Mouse (Mus musculus): Measurements from ENCODE around the gene Rarres1. TPM values are rescaled to one million over a fixed set of nuclear protein-coding genes. Genes with fewer than 3 reads are reported as not detected.

The Rarres1 gene
- polyA plus RNA-seq (2015; fragmentation: Nextera tagmentation; extraction: Ambion mirVana): 2.5 and 3.2 TPM in 2 replicates

GRCm38 (mm10) chr3:67515274-67515801 is at the start of gene Rarres1:
Gene Rarres1, minus strand, starts transcription at chr3:67515523.
- H3K27ac ChIP-seq: no peak within 1 kb of the TSS
- peak within 1 kb of the TSS; percentile 61 for H3K4me3 ChIP-seq
- peak within 1 kb of the TSS; percentile 100 for H3K4me2 ChIP-seq
- peaks cover 70% of the 10 kb centered on the region for H3K27me3 ChIP-seq
- 2% methylated on average over 38 of the region's 38 CpGs for WGBS
- peaks cover 5% of the 10 kb centered on the region for H3K4me1 ChIP-seq
- H3K9ac ChIP-seq: peak within 1 kb of the TSS; percentile 76
- H3K36me3 ChIP-seq: no peaks in the 10 kb centered on the region
- no peaks in the 10 kb centered on the region for H3K9me3 ChIP-seq
- ATAC-seq (ENCODE audit: insufficient number of reproducible peaks, insufficient read depth, low FRiP score, low TSS enrichment, low read depth): no peak; the same call in 1 of the 2 replicates

- no peaks in the 10 kb centered on the region for H3K9me3 ChIP-seq
- H3K36me3 ChIP-seq: no peaks in the 10 kb centered on the region
- no peak overlapping the region for H3K4me3 ChIP-seq
- no peak overlapping the region for H3K27ac ChIP-seq
- no peaks in the 10 kb centered on the region for H3K27me3 ChIP-seq
- no peaks in the 10 kb centered on the region for H3K4me1 ChIP-seq
- ATAC-seq (ENCODE audit: insufficient number of reproducible peaks, insufficient read depth, low FRiP score, low TSS enrichment, low read depth): no peak
- H3K9ac ChIP-seq: no peak overlapping the region
- WGBS: 57% methylated on average over 5 of the region's 5 CpGs
- H3K4me2 ChIP-seq: no peak overlapping the region
Observed at GRCm38 (mm10) chr3:67564731-67565357, 49.5 kb upstream of the Rarres1 start.

- Histone ChIP-seq H3K9ac (no peak overlapping the region), H3K4me1 (no peaks in the 10 kb centered on the region), H3K27ac (no peak overlapping the region), H3K9me3 (no peaks in the 10 kb centered on the region), H3K36me3 (no peaks in the 10 kb centered on the region), H3K4me3 (no peak overlapping the region), H3K4me2 (no peak overlapping the region; the same call in 1 of the 2 replicates), H3K27me3 (no peaks in the 10 kb centered on the region)
- WGBS: 86% methylated on average over 14 of the region's 14 CpGs
- ATAC-seq (ENCODE audit: insufficient number of reproducible peaks, insufficient read depth, low FRiP score, low TSS enrichment, low read depth): no peak
Observed at GRCm38 (mm10) chr3:67557718-67558354, 42.5 kb upstream of the Rarres1 start.

- Histone ChIP-seq H3K36me3 (no peaks in the 10 kb centered on the region), H3K4me2 (peak overlapping the region; percentile 27), H3K27ac (no peak overlapping the region), H3K4me1 (no peaks in the 10 kb centered on the region), H3K4me3 (no peak overlapping the region), H3K27me3 (no peaks in the 10 kb centered on the region), H3K9ac (no peak overlapping the region), H3K9me3 (no peaks in the 10 kb centered on the region)
- WGBS: 42% methylated on average over 14 of the region's 14 CpGs
- ATAC-seq (ENCODE audit: insufficient number of reproducible peaks, insufficient read depth, low FRiP score, low TSS enrichment, low read depth): no peak
Observed at GRCm38 (mm10) chr3:67557200-67557651, 41.9 kb upstream of the Rarres1 start.

GRCm38 (mm10) chr3:67555211-67555610 is 39.9 kb upstream of the Rarres1 start:
- Histone ChIP-seq H3K9ac (no peak overlapping the region), H3K4me3 (no peak overlapping the region), H3K27me3 (no peaks in the 10 kb centered on the region), H3K4me2 (no peak overlapping the region), H3K36me3 (no peaks in the 10 kb centered on the region), H3K4me1 (no peaks in the 10 kb centered on the region), H3K9me3 (no peaks in the 10 kb centered on the region), H3K27ac (no peak overlapping the region)
- 84% methylated on average over 5 of the region's 5 CpGs for WGBS
- ATAC-seq (ENCODE audit: insufficient number of reproducible peaks, insufficient read depth, low FRiP score, low TSS enrichment, low read depth): no peak

GRCm38 (mm10) chr3:67553927-67554448 is 38.7 kb upstream of the Rarres1 start:
- Histone ChIP-seq H3K4me3 (no peak overlapping the region), H3K4me2 (no peak overlapping the region), H3K27me3 (no peaks in the 10 kb centered on the region), H3K27ac (no peak overlapping the region), H3K36me3 (no peaks in the 10 kb centered on the region), H3K9ac (no peak overlapping the region), H3K4me1 (no peaks in the 10 kb centered on the region), H3K9me3 (no peaks in the 10 kb centered on the region)
- WGBS: 84% methylated on average over 5 of the region's 5 CpGs
- ATAC-seq (ENCODE audit: insufficient number of reproducible peaks, insufficient read depth, low FRiP score, low TSS enrichment, low read depth): no peak

GRCm38 (mm10) chr3:67553281-67553680 is 38.0 kb upstream of the Rarres1 start:
- H3K9me3 ChIP-seq: no peaks in the 10 kb centered on the region
- H3K36me3 ChIP-seq: no peaks in the 10 kb centered on the region
- H3K9ac ChIP-seq: no peak overlapping the region
- WGBS: 35% methylated on average over 4 of the region's 4 CpGs
- H3K4me2 ChIP-seq: peak overlapping the region; percentile 22; the same call in 1 of the 2 replicates
- H3K4me1 ChIP-seq: no peaks in the 10 kb centered on the region
- no peaks in the 10 kb centered on the region for H3K27me3 ChIP-seq
- no peak for ATAC-seq (ENCODE audit: insufficient number of reproducible peaks, insufficient read depth, low FRiP score, low TSS enrichment, low read depth)
- H3K4me3 ChIP-seq: no peak overlapping the region
- no peak overlapping the region for H3K27ac ChIP-seq

- no peak for ATAC-seq (ENCODE audit: insufficient number of reproducible peaks, insufficient read depth, low FRiP score, low TSS enrichment, low read depth)
- no peak overlapping the region for H3K4me3 ChIP-seq
- H3K27me3 ChIP-seq: no peaks in the 10 kb centered on the region
- no peaks in the 10 kb centered on the region for H3K36me3 ChIP-seq
- H3K9ac ChIP-seq: no peak overlapping the region
- no peaks in the 10 kb centered on the region for H3K4me1 ChIP-seq
- H3K9me3 ChIP-seq: no peaks in the 10 kb centered on the region
- no peak overlapping the region for H3K27ac ChIP-seq
- no peak overlapping the region for H3K4me2 ChIP-seq
- WGBS: 71% methylated on average over 3 of the region's 3 CpGs
Observed at GRCm38 (mm10) chr3:67551193-67551592, 35.9 kb upstream of the Rarres1 start.

GRCm38 (mm10) chr3:67543630-67544029 is 28.3 kb upstream of the Rarres1 start:
- no peak for ATAC-seq (ENCODE audit: insufficient number of reproducible peaks, insufficient read depth, low FRiP score, low TSS enrichment, low read depth)
- no peaks in the 10 kb centered on the region for H3K4me1 ChIP-seq
- no peak overlapping the region for H3K4me2 ChIP-seq
- no peak overlapping the region for H3K27ac ChIP-seq
- WGBS: 70% methylated on average over 8 of the region's 8 CpGs
- no peaks in the 10 kb centered on the region for H3K9me3 ChIP-seq
- no peaks in the 10 kb centered on the region for H3K27me3 ChIP-seq
- H3K4me3 ChIP-seq: no peak overlapping the region
- no peak overlapping the region for H3K9ac ChIP-seq
- H3K36me3 ChIP-seq: no peaks in the 10 kb centered on the region

- Histone ChIP-seq H3K4me3 (no peak overlapping the region), H3K4me1 (peaks cover 6% of the 10 kb centered on the region), H3K9ac (no peak overlapping the region), H3K27me3 (peaks cover 3% of the 10 kb centered on the region; the same call in 1 of the 2 replicates), H3K4me2 (no peak overlapping the region), H3K27ac (no peak overlapping the region), H3K36me3 (no peaks in the 10 kb centered on the region), H3K9me3 (no peaks in the 10 kb centered on the region)
- ATAC-seq (ENCODE audit: insufficient number of reproducible peaks, insufficient read depth, low FRiP score, low TSS enrichment, low read depth): no peak
- 78% methylated on average over 6 of the region's 6 CpGs for WGBS
Observed at GRCm38 (mm10) chr3:67524768-67525167, 9.4 kb upstream of the Rarres1 start.

- no peak overlapping the region for H3K4me3 ChIP-seq
- peaks cover 18% of the 10 kb centered on the region for H3K27me3 ChIP-seq
- H3K4me2 ChIP-seq: no peak overlapping the region
- no peaks in the 10 kb centered on the region for H3K36me3 ChIP-seq
- peaks cover 6% of the 10 kb centered on the region for H3K4me1 ChIP-seq
- no peak overlapping the region for H3K9ac ChIP-seq
- ATAC-seq (ENCODE audit: insufficient number of reproducible peaks, insufficient read depth, low FRiP score, low TSS enrichment, low read depth): no peak
- H3K27ac ChIP-seq: no peak overlapping the region
- H3K9me3 ChIP-seq: no peaks in the 10 kb centered on the region
- 86% methylated on average over 8 of the region's 8 CpGs for WGBS
Observed at GRCm38 (mm10) chr3:67522709-67523108, 7.4 kb upstream of the Rarres1 start.
